Mouse (Mus musculus) erythroblast, embryonic 14.5 days (primary cell): ENCODE data around the gene Gm17428.

Experiments
- GATA1 ChIP-seq: IDR thresholded peaks from 2 replicates; pipeline ENCODE4 v1.6.1; 2012; ENCODE audit warnings: low read length, inconsistent platforms, mixed read lengths
- TAL1 ChIP-seq: IDR thresholded peaks from 3 replicates; pipeline ENCODE4 v1.6.1; 2012; ENCODE audit warnings: low read length, inconsistent platforms, mixed read lengths

DNA sequence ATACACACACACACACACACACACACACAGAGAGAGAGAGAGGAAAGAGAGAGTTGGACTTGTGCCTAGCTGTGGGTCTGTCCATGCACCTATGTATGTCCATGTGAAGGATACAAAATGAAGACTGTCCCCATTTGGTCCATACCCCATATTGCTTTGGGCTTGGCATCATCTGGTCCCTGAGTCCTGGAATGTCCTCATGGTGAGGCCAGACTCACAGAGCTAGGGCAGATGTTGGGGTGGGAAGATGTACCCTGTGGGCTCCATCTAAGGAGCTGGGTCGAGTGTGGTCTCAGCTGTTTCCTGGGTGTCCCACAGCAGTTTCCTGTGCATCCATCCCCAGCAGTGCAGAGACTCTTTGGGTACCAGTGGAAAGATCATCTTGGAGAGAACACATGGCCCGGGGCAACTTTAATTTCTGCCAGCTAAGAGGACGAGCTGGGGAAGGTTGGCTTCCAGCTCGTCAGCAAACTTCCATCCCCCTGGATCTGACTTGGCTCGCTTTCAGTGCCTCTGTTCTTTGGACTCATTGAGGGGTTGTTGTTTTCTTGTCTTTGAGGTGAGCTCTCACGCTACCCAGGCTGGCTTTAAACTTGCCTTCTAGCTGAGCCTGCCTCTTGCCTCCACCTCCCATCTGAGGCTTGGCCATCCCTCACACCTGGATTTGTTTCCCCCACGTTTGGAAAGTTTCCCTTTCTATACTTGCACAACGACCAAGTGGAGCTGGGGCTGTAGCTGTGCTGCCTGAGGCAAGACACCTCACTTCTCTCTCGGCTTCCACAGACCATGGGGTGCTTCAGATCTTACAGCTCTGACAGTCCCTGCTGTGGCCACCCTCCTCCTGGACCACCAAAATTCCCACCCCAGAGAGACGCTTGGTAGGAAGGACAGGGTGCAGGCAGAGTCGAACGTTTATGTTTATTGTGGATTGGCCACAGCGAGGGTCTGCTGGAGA is 35.4 kb upstream of the Gm17428 start:
- TF ChIP-seq TAL1 = no peak
- no peak for TF ChIP-seq GATA1
